Mouse (Mus musculus) kidney, embryonic 14.5 days (tissue): ENCODE measurements around the gene Ap3b1. TPM values are rescaled to one million over a fixed set of nuclear protein-coding genes. Genes with fewer than 3 reads are reported as not detected.

Experiments
- ATAC-seq: fragments of 200-750 bp; cut with Nextera tagmentation; 2 replicates; pipeline ENCODE4 v1.8.0; 2017; ENCODE audit warnings: moderate number of reproducible peaks, mild to moderate bottlenecking, moderate TSS enrichment, moderate library complexity; ENCODE audit not compliant: low FRiP score, low TSS enrichment
- H3K27ac ChIP-seq: fragments of 300-500 bp; sonication (generic); 2 replicates; pipeline ENCODE4 v1.5.1; 2014; ENCODE audit warnings: low read depth, mild to moderate bottlenecking, low read length, moderate library complexity, mixed read lengths
- H3K27me3 ChIP-seq: fragments of 300-500 bp; sonication (generic); 2 replicates; pipeline ENCODE4 v1.6.1; 2014; ENCODE audit warnings: mild to moderate bottlenecking, low read length; ENCODE audit not compliant: control insufficient read depth, insufficient read depth
- H3K36me3 ChIP-seq: fragments of 300-500 bp; sonication (generic); 2 replicates; pipeline ENCODE4 v1.6.1; 2014; ENCODE audit warnings: low read length, mixed read lengths; ENCODE audit not compliant: control insufficient read depth, insufficient read depth
- H3K4me1 ChIP-seq: fragments of 300-500 bp; sonication (generic); 2 replicates; pipeline ENCODE4 v1.6.1; 2014; ENCODE audit warnings: low read length, mixed read lengths; ENCODE audit not compliant: control insufficient read depth, insufficient read depth
- H3K4me2 ChIP-seq: fragments of 300-500 bp; sonication (generic); replicated peaks from 2 replicates; pipeline ENCODE4 v1.6.1; 2014; ENCODE audit warnings: low read depth, mild to moderate bottlenecking, low read length
- H3K4me3 ChIP-seq: fragments of 300-500 bp; sonication (generic); 2 replicates; pipeline ENCODE4 v1.5.1; 2014; ENCODE audit warnings: mild to moderate bottlenecking, low read length
- H3K9ac ChIP-seq: fragments of 300-500 bp; sonication (generic); 2 replicates; pipeline ENCODE4 v1.6.1; 2014; ENCODE audit warnings: low read depth, mild to moderate bottlenecking, low read length, moderate library complexity
- H3K9me3 ChIP-seq: fragments of 300-500 bp; sonication (generic); 2 replicates; pipeline ENCODE4 v1.6.1; 2016; ENCODE audit warnings: low read length; ENCODE audit not compliant: control insufficient read depth
- WGBS: fragments of 180-500 bp; shearing (Covaris S2); extraction: QIAGEN DNeasy Blood & Tissue Kit; methylation state at CpG from one replicate; pipeline ENCODE4 v1.1.7; 2014; 5-methylcytosine and 5-hydroxymethylcytosine counted together
- polyA plus RNA-seq: library from polyadenylated mRNA; unstranded; fragments of >200 nt; fragmentation: Nextera tagmentation; extraction: Ambion mirVana; gene quantifications from 2 replicates; pipeline ENCODE4 v1.2.1, GENCODE M21; 2014

Gene Ap3b1
- polyA plus RNA-seq, 1 experiment from 2014 or later: 51.4 TPM

GRCm38 (mm10) chr13:94384931-94385570, 26.3 kb downstream of the Ap3b1 start:
- no peaks in the 10 kb centered on the region for H3K36me3 ChIP-seq
- 92% methylated on average over 3 of the region's 3 CpGs for WGBS
- no peaks in the 10 kb centered on the region for H3K27me3 ChIP-seq
- H3K4me3 ChIP-seq: no peak overlapping the region
- H3K9me3 ChIP-seq: no peaks in the 10 kb centered on the region
- no peaks in the 10 kb centered on the region; the same call in 1 of the 2 replicates for H3K4me1 ChIP-seq
- no peak overlapping the region for H3K9ac ChIP-seq
- H3K27ac ChIP-seq: no peak overlapping the region
- no peak for ATAC-seq
- no peak overlapping the region for H3K4me2 ChIP-seq

GRCm38 (mm10) chr13:94388566-94388965, 29.8 kb downstream of the Ap3b1 start:
- Histone ChIP-seq H3K4me2 (no peak overlapping the region), H3K27me3 (no peaks in the 10 kb centered on the region), H3K9ac (no peak overlapping the region), H3K4me3 (no peak overlapping the region), H3K9me3 (no peaks in the 10 kb centered on the region), H3K27ac (no peak overlapping the region), H3K36me3 (peaks cover 5% of the 10 kb centered on the region; the same call in 1 of the 2 replicates), H3K4me1 (peaks cover 5% of the 10 kb centered on the region; the same call in 1 of the 2 replicates)
- ATAC-seq: no peak
- 76% methylated on average over 3 of the region's 3 CpGs for WGBS

DNA sequence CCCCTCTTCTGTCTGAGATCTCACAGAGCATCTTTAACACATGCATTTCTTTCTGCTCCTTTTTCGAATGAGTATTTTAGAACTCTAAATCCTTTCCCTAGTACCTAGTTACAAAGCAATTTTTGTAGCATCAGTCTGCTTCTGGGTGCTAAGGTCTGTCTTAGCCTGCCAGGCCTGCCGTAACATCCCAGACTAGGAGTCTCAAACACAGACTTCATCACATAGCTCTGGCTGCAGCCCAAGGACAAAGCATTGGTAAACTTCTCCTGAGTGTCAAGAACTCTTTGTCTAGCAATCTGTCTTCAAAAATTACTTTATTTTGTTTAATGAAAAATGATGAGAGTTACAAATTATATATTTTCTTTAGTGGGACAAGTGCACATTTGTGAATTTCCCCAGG, 30.8 kb downstream of the Ap3b1 start:
- ATAC-seq: no peak
- Histone ChIP-seq H3K27ac (no peak overlapping the region), H3K9me3 (no peaks in the 10 kb centered on the region), H3K4me3 (no peak overlapping the region), H3K4me1 (peaks cover 5% of the 10 kb centered on the region; the same call in 1 of the 2 replicates), H3K4me2 (no peak overlapping the region), H3K36me3 (peaks cover 5% of the 10 kb centered on the region; the same call in 1 of the 2 replicates), H3K27me3 (no peaks in the 10 kb centered on the region), H3K9ac (no peak overlapping the region)
- WGBS: 90% methylated on average over 2 of the region's 2 CpGs

GRCm38 (mm10) chr13:94392282-94392681, 33.5 kb downstream of the Ap3b1 start:
- ATAC-seq: no peak
- H3K4me3 ChIP-seq: no peak overlapping the region
- H3K9ac ChIP-seq: no peak overlapping the region
- H3K36me3 ChIP-seq: peaks cover 23% of the 10 kb centered on the region
- WGBS: 85% methylated on average over 5 of the region's 5 CpGs
- H3K27me3 ChIP-seq: no peaks in the 10 kb centered on the region
- no peak overlapping the region for H3K27ac ChIP-seq
- peaks cover 5% of the 10 kb centered on the region; the same call in 1 of the 2 replicates for H3K4me1 ChIP-seq
- no peak overlapping the region for H3K4me2 ChIP-seq
- H3K9me3 ChIP-seq: no peaks in the 10 kb centered on the region

- peak overlapping the region; percentile 12; the same call in 1 of the 2 replicates for H3K27ac ChIP-seq
- no peak for ATAC-seq
- WGBS: 51% methylated on average over 9 of the region's 9 CpGs
- H3K4me3 ChIP-seq: no peak overlapping the region
- peaks cover 23% of the 10 kb centered on the region for H3K36me3 ChIP-seq
- H3K9me3 ChIP-seq: no peaks in the 10 kb centered on the region
- H3K4me2 ChIP-seq: no peak overlapping the region
- no peaks in the 10 kb centered on the region for H3K27me3 ChIP-seq
- H3K9ac ChIP-seq: no peak overlapping the region
- 0 out of 2 replicates have a peak, but pooled peaks cover 5% of the 10 kb centered on the region for H3K4me1 ChIP-seq
These were observed 35.7 kb downstream of the Ap3b1 start for GRCm38 (mm10) chr13:94394486-94394885.

GRCm38 (mm10) chr13:94395763-94396162, 37.0 kb downstream of the Ap3b1 start:
- no peak for ATAC-seq
- H3K27me3 ChIP-seq: no peaks in the 10 kb centered on the region
- no peak overlapping the region for H3K4me2 ChIP-seq
- H3K36me3 ChIP-seq: peaks cover 23% of the 10 kb centered on the region
- no peak overlapping the region for H3K4me3 ChIP-seq
- 0 out of 2 replicates have a peak, but pooled peaks cover 5% of the 10 kb centered on the region for H3K4me1 ChIP-seq
- H3K9me3 ChIP-seq: no peaks in the 10 kb centered on the region
- WGBS: 90% methylated on average over 8 of the region's 8 CpGs
- H3K9ac ChIP-seq: no peak overlapping the region
- no peak overlapping the region for H3K27ac ChIP-seq

- Histone ChIP-seq H3K27me3 (no peaks in the 10 kb centered on the region), H3K4me3 (no peak overlapping the region), H3K36me3 (peaks cover 23% of the 10 kb centered on the region), H3K4me1 (0 out of 2 replicates have a peak, but pooled peaks cover 5% of the 10 kb centered on the region), H3K9ac (no peak overlapping the region), H3K27ac (no peak overlapping the region), H3K4me2 (no peak overlapping the region), H3K9me3 (no peaks in the 10 kb centered on the region)
- ATAC-seq: no peak
- 89% methylated on average over 10 of the region's 10 CpGs for WGBS
These were observed 37.7 kb downstream of the Ap3b1 start for GRCm38 (mm10) chr13:94396392-94396920.

DNA sequence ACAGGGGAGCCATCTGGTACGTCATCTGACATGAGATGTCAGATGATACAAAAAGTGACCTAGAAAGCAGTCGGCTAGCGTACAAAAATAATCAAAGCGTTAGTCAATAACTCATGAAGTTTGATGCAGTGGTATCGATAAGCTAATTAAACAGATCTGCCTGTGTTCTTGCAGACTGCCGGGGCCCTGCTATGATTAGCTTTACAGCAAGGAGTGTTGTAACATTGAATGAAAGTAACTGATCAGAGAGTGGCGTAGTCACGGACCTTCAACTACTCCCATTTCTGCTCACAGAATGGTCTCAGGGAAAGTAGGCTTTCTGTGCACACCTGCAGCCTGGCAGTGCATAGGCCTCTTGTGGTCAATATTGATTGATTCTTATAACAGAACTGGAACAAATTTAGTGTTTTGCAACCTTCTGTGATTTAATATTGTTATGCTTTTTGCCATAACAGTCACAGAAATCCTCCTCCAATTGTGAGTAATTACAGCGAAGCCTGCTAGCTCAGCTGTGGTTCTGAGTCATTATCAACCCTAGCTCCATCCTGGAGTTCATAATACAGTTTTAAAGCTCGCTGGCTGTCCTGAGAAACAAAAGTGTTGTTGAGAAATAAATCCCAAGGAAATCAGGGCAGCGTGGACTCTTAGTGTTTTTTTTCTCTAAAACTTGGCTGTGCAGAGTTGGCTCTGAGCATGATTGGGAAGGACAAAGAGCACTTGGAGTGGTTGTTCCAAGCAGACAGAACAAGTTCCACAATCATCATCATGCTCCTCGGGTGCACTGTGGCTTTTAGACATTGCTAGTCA, 40.0 kb downstream of the Ap3b1 start:
- H3K4me1 ChIP-seq: no peaks in the 10 kb centered on the region
- H3K36me3 ChIP-seq: peaks cover 20% of the 10 kb centered on the region
- WGBS: 87% methylated on average over 12 of the region's 12 CpGs
- no peaks in the 10 kb centered on the region for H3K27me3 ChIP-seq
- H3K9ac ChIP-seq: no peak overlapping the region
- no peak overlapping the region for H3K4me3 ChIP-seq
- no peak overlapping the region for H3K4me2 ChIP-seq
- ATAC-seq: no peak
- no peak overlapping the region for H3K27ac ChIP-seq
- H3K9me3 ChIP-seq: no peaks in the 10 kb centered on the region

DNA sequence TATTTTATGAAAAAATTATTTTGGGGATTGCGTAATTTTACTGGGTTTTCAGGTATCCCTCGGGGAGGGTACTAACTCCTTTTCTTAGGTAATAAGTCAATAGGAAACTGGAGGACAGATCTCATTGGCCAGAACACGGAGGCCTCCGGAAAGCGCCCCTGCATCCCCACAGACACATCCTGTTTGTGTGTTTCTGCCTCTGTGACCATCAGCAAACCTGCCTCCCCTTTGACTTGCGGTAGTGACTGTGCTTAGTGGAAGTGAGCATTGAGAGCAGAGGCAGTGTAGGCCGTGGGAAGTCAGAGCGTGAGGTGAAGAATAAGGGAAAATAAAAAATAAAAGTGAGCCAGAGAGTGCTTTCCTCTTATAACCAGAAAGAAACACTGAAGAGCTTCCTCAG, 41.7 kb downstream of the Ap3b1 start:
- Histone ChIP-seq H3K4me3 (no peak overlapping the region), H3K4me2 (no peak overlapping the region), H3K27ac (no peak overlapping the region), H3K9ac (no peak overlapping the region), H3K4me1 (no peaks in the 10 kb centered on the region), H3K27me3 (no peaks in the 10 kb centered on the region), H3K9me3 (no peaks in the 10 kb centered on the region), H3K36me3 (peaks cover 31% of the 10 kb centered on the region)
- 89% methylated on average over 8 of the region's 8 CpGs for WGBS
- no peak for ATAC-seq
